29 mouse cellular contexts compared by ENCODE assay signal in genomic region chr2:171496620-171497019, GRCm38 (mm10).
DNase-seq lines count a peak whose midpoint lies in the region; ATAC-seq and TF ChIP-seq lines count a peak whose summit lies in the region.
"Had no signal": no experiment of that assay in that cellular context is flagged by ENCODE, and none has a peak within 500 bp of the region (broad histone marks: within the 10 kb centered on the region; RNA-seq: fewer than 3 reads in every experiment).

No protein-coding gene starts in this region.

- H3K4me3 ChIP-seq in intestine, postnatal 0 days (ENCODE audit: low read depth, low read length): no peak overlapping the region
- H3K4me3 ChIP-seq in intestine, embryonic 16.5 days (ENCODE audit: low read length): no peak overlapping the region
- H3K4me3 ChIP-seq in midbrain, postnatal 0 days (ENCODE audit: low read depth, low read length): no peak overlapping the region
- no peak overlapping the region for H3K4me3 ChIP-seq in midbrain, embryonic 16.5 days (ENCODE audit: low read depth, low read length)
- H3K4me3 ChIP-seq: embryonic facial prominence, embryonic 10.5 days; embryonic facial prominence, embryonic 15.5 days; forebrain, embryonic 13.5 days; gastrocnemius, adult 2 months; heart, embryonic 12.5 days; hindbrain, embryonic 12.5 days; liver, embryonic 12.5 days; midbrain, embryonic 10.5 days; midbrain, embryonic 15.5 days; neural tube, embryonic 13.5 days had no signal

- TF ChIP-seq CTCF in intestine, postnatal 0 days (IDR thresholded peaks at IDR 0.05; ENCODE audit: low read depth): peak; percentile 54
- peak; percentile 39 for TF ChIP-seq CTCF in midbrain, postnatal 0 days (IDR thresholded peaks at IDR 0.05)

- no peaks in the 10 kb centered on the region for H3K36me3 ChIP-seq in intestine, postnatal 0 days (ENCODE audit: control insufficient read depth, insufficient read depth)
- H3K36me3 ChIP-seq in intestine, embryonic 16.5 days (ENCODE audit: control insufficient read depth, insufficient read depth, low read length): no peaks in the 10 kb centered on the region
- H3K36me3 ChIP-seq in midbrain, postnatal 0 days (ENCODE audit: insufficient read depth, low read length): no peaks in the 10 kb centered on the region
- no peaks in the 10 kb centered on the region for H3K36me3 ChIP-seq in midbrain, embryonic 16.5 days (ENCODE audit: control insufficient read depth, insufficient read depth, low read length)
- H3K36me3 ChIP-seq: embryonic facial prominence, embryonic 10.5 days; embryonic facial prominence, embryonic 15.5 days; heart, embryonic 12.5 days; hindbrain, embryonic 12.5 days; liver, embryonic 12.5 days; midbrain, embryonic 10.5 days; midbrain, embryonic 15.5 days; neural tube, embryonic 13.5 days had no signal

- peak; percentile 14 for DNase-seq in embryo, embryonic 10.5 days (ENCODE audit: low spot score)
- no peak for DNase-seq in embryo, embryonic 11 days
- DNase-seq in midbrain, postnatal 0 days (ENCODE audit: low spot score): peak; percentile 14
- no peak for DNase-seq in adrenal gland, postnatal 10 days
- DNase-seq in frontal cortex, adult 2 months (ENCODE audit: extremely low spot score in 1 of 2, low spot score in 1 of 2): no peak
- DNase-seq: adrenal gland, postnatal 14 days; cerebellum, adult 11-12 months; gastrocnemius, adult 2 months; gastrocnemius, postnatal 36 days; heart, adult 18-20 months; heart, postnatal 10 days; kidney, adult 11 months; layer of hippocampus, postnatal 36 days; left cerebral cortex, postnatal 4 days; liver, postnatal 0 days; right cerebral cortex, postnatal 4 days had no signal

- no peaks in the 10 kb centered on the region for H3K4me1 ChIP-seq in intestine, postnatal 0 days (replicated peaks; ENCODE audit: control insufficient read depth, insufficient read depth, low read length)
- no peaks in the 10 kb centered on the region for H3K4me1 ChIP-seq in intestine, embryonic 16.5 days (ENCODE audit: control insufficient read depth, insufficient read depth, low read length)
- no peaks in the 10 kb centered on the region for H3K4me1 ChIP-seq in midbrain, postnatal 0 days (ENCODE audit: insufficient read depth, low read length)
- H3K4me1 ChIP-seq in midbrain, embryonic 16.5 days (ENCODE audit: control insufficient read depth, insufficient read depth, low read length): no peaks in the 10 kb centered on the region; the same call in 1 of the 2 replicates
- H3K4me1 ChIP-seq: embryonic facial prominence, embryonic 15.5 days; forebrain, embryonic 13.5 days; hindbrain, embryonic 12.5 days; liver, embryonic 12.5 days; neural tube, embryonic 13.5 days had no signal

- no peak overlapping the region for H3K9ac ChIP-seq in intestine, postnatal 0 days (ENCODE audit: low read depth, low read length)
- H3K9ac ChIP-seq in intestine, embryonic 16.5 days (ENCODE audit: low read depth, low read length): no peak overlapping the region
- H3K9ac ChIP-seq in midbrain, postnatal 0 days (replicated peaks; ENCODE audit: low read length, poor library complexity, severe bottlenecking): no peak overlapping the region
- H3K9ac ChIP-seq in midbrain, embryonic 16.5 days (ENCODE audit: low read depth, low read length): no peak overlapping the region
- H3K9ac ChIP-seq: embryonic facial prominence, embryonic 15.5 days; forebrain, embryonic 13.5 days; heart, embryonic 12.5 days; hindbrain, embryonic 12.5 days; liver, embryonic 12.5 days; liver, postnatal 0 days; midbrain, embryonic 15.5 days; neural tube, embryonic 13.5 days had no signal

- 73% methylated on average over 4 of the region's 4 CpGs for WGBS in intestine, postnatal 0 days
- 79% methylated on average over 4 of the region's 4 CpGs for WGBS in intestine, embryonic 16.5 days
- WGBS in midbrain, postnatal 0 days: 85% methylated on average over 4 of the region's 4 CpGs
- WGBS in midbrain, embryonic 16.5 days: 87% methylated on average over 4 of the region's 4 CpGs

- ATAC-seq in intestine, postnatal 0 days: no peak
- no peak for ATAC-seq in intestine, embryonic 16.5 days
- no peak for ATAC-seq in midbrain, postnatal 0 days (ENCODE audit: low FRiP score)
- ATAC-seq in midbrain, embryonic 16.5 days: no peak
- ATAC-seq: forebrain, embryonic 13.5 days; liver, embryonic 12.5 days; liver, postnatal 0 days; midbrain, embryonic 15.5 days had no signal

- H3K27me3 ChIP-seq in intestine, postnatal 0 days (replicated peaks; ENCODE audit: control insufficient read depth, insufficient read depth, low read length): no peaks in the 10 kb centered on the region
- H3K27me3 ChIP-seq in intestine, embryonic 16.5 days (replicated peaks; ENCODE audit: control insufficient read depth, insufficient read depth, low read length): no peaks in the 10 kb centered on the region
- H3K27me3 ChIP-seq in midbrain, postnatal 0 days (ENCODE audit: insufficient read depth, low read length): no peaks in the 10 kb centered on the region
- no peaks in the 10 kb centered on the region for H3K27me3 ChIP-seq in midbrain, embryonic 16.5 days (ENCODE audit: control insufficient read depth, insufficient read depth, low read depth, low read length)
- H3K27me3 ChIP-seq: CH12.LX; embryonic facial prominence, embryonic 15.5 days; forebrain, embryonic 13.5 days; heart, embryonic 12.5 days; hindbrain, embryonic 12.5 days; liver, embryonic 12.5 days; midbrain, embryonic 15.5 days; neural tube, embryonic 13.5 days had no signal

- no peak overlapping the region for H3K4me2 ChIP-seq in intestine, postnatal 0 days (replicated peaks; ENCODE audit: low read depth)
- no peak overlapping the region for H3K4me2 ChIP-seq in intestine, embryonic 16.5 days (ENCODE audit: low read depth, low read length)
- H3K4me2 ChIP-seq in midbrain, postnatal 0 days (ENCODE audit: low read depth, low read length, poor library complexity, severe bottlenecking): no peak overlapping the region
- no peak overlapping the region for H3K4me2 ChIP-seq in midbrain, embryonic 16.5 days (ENCODE audit: low read length)
- H3K4me2 ChIP-seq: embryonic facial prominence, embryonic 15.5 days; forebrain, embryonic 13.5 days; heart, embryonic 12.5 days; hindbrain, embryonic 12.5 days; liver, embryonic 12.5 days; midbrain, embryonic 15.5 days; neural tube, embryonic 13.5 days had no signal

- H3K27ac ChIP-seq in intestine, postnatal 0 days (ENCODE audit: low read depth, low read length): no peak overlapping the region
- no peak overlapping the region for H3K27ac ChIP-seq in intestine, embryonic 16.5 days (ENCODE audit: low read length)
- H3K27ac ChIP-seq in midbrain, postnatal 0 days (ENCODE audit: low read depth, low read length): no peak overlapping the region
- no peak overlapping the region for H3K27ac ChIP-seq in midbrain, embryonic 16.5 days (ENCODE audit: low read length)
- H3K27ac ChIP-seq: embryonic facial prominence, embryonic 10.5 days; embryonic facial prominence, embryonic 15.5 days; forebrain, embryonic 13.5 days; gastrocnemius, adult 2 months; hindbrain, embryonic 12.5 days; liver, embryonic 12.5 days; midbrain, embryonic 10.5 days; midbrain, embryonic 15.5 days; neural tube, embryonic 13.5 days had no signal

- no peaks in the 10 kb centered on the region for H3K9me3 ChIP-seq in intestine, postnatal 0 days (ENCODE audit: control insufficient read depth)
- H3K9me3 ChIP-seq in intestine, embryonic 16.5 days (ENCODE audit: control insufficient read depth, low read length): no peaks in the 10 kb centered on the region
- no peaks in the 10 kb centered on the region for H3K9me3 ChIP-seq in midbrain, postnatal 0 days (ENCODE audit: low read length)
- no peaks in the 10 kb centered on the region for H3K9me3 ChIP-seq in midbrain, embryonic 16.5 days (replicated peaks; ENCODE audit: control insufficient read depth, low read length, poor library complexity, severe bottlenecking)
- H3K9me3 ChIP-seq: embryonic facial prominence, embryonic 10.5 days; embryonic facial prominence, embryonic 15.5 days; forebrain, embryonic 13.5 days; heart, embryonic 12.5 days; hindbrain, embryonic 12.5 days; liver, embryonic 12.5 days; midbrain, embryonic 10.5 days; midbrain, embryonic 15.5 days; neural tube, embryonic 13.5 days had no signal

Comparison
In these comparisons a context has a peak if more than half of its experiments do, and no peak if none do; other contexts are left out.
1. DNase-seq: peak in embryo, embryonic 10.5 days (single experiment) and midbrain, postnatal 0 days (single experiment); none in embryo, embryonic 11 days (single experiment), adrenal gland, postnatal 10 days (single experiment) and frontal cortex, adult 2 months (0 of 2).